Mouse (Mus musculus): ENCODE measurements around the gene Gpc6. TPM values are rescaled to one million over a fixed set of nuclear protein-coding genes. Genes with fewer than 3 reads are reported as not detected.

The Gpc6 gene
- polyA plus RNA-seq, 3 experiments from 2014 or later, result 0.17 TPM; not detected in 2

GRCm38 (mm10) chr14:117810321-117811270, 885.5 kb downstream of the Gpc6 start:
- ATAC-seq, result no peak

GRCm38 (mm10) chr14:117813473-117813872, 888.4 kb downstream of the Gpc6 start:
- ATAC-seq, result no peak

- ATAC-seq, result no peak
Observed at GRCm38 (mm10) chr14:117816008-117816407, 890.9 kb downstream of the Gpc6 start.

- no peak for ATAC-seq
Observed at GRCm38 (mm10) chr14:117816706-117817105, 891.6 kb downstream of the Gpc6 start.

GRCm38 (mm10) chr14:117817196-117817595, 892.1 kb downstream of the Gpc6 start:
- ATAC-seq, result no peak

- ATAC-seq, result no peak
Observed at GRCm38 (mm10) chr14:117824491-117824890, 899.4 kb downstream of the Gpc6 start.

- ATAC-seq, result no peak
Observed at GRCm38 (mm10) chr14:117826294-117827046, 901.4 kb downstream of the Gpc6 start.

GRCm38 (mm10) chr14:117831267-117831666, 906.2 kb downstream of the Gpc6 start:
- no peak for ATAC-seq

- ATAC-seq, result no peak
Observed at GRCm38 (mm10) chr14:117831731-117832130, 906.6 kb downstream of the Gpc6 start.

- ATAC-seq, result no peak
Observed at GRCm38 (mm10) chr14:117835506-117835905, 910.4 kb downstream of the Gpc6 start.

- no peak for ATAC-seq
Observed at GRCm38 (mm10) chr14:117837021-117837420, 911.9 kb downstream of the Gpc6 start.

GRCm38 (mm10) chr14:117837715-117838114, 912.6 kb downstream of the Gpc6 start:
- no peak for ATAC-seq

- ATAC-seq, result no peak
Observed at GRCm38 (mm10) chr14:117841211-117841610, 916.1 kb downstream of the Gpc6 start.

GRCm38 (mm10) chr14:117841797-117842553, 916.9 kb downstream of the Gpc6 start:
- no peak for ATAC-seq

- no peak for ATAC-seq
Observed at GRCm38 (mm10) chr14:117849591-117850505, 924.7 kb downstream of the Gpc6 start.

- no peak for ATAC-seq
Observed at GRCm38 (mm10) chr14:117852266-117852665, 927.2 kb downstream of the Gpc6 start.

GRCm38 (mm10) chr14:117852842-117853241, 927.7 kb downstream of the Gpc6 start:
- no peak for ATAC-seq

- ATAC-seq, result no peak
Observed at GRCm38 (mm10) chr14:117854498-117854897, 929.4 kb downstream of the Gpc6 start.

GRCm38 (mm10) chr14:117871268-117871667, 946.2 kb downstream of the Gpc6 start:
- no peak for ATAC-seq

GRCm38 (mm10) chr14:117879313-117879712, 954.2 kb downstream of the Gpc6 start:
- no peak for ATAC-seq

GRCm38 (mm10) chr14:117881112-117881511, 956.0 kb downstream of the Gpc6 start:
- no peak for ATAC-seq

- ATAC-seq, result no peak
Observed at GRCm38 (mm10) chr14:117882222-117882621, 957.1 kb downstream of the Gpc6 start.
